In genomic region chr14:56302091-56302490, GRCm38 (mm10) we compare ENCODE assay signal across 35 mouse cellular contexts. TPM values are rescaled to one million over a fixed set of nuclear protein-coding genes. Genes with fewer than 3 reads are reported as not detected.
"Had no signal": no experiment of that assay in that cellular context is flagged by ENCODE, and none has a peak within 500 bp of the region (broad histone marks: within the 10 kb centered on the region; RNA-seq: fewer than 3 reads in every experiment).

No protein-coding gene starts in this region.

- H3K4me2 ChIP-seq: heart, embryonic 11.5 days; heart, embryonic 13.5 days; heart, embryonic 15.5 days; hindbrain, embryonic 13.5 days; hindbrain, embryonic 15.5 days; kidney, embryonic 15.5 days; limb, embryonic 13.5 days; limb, embryonic 15.5 days; liver, embryonic 12.5 days had no signal

- H3K27ac ChIP-seq: heart, adult 2 months; heart, embryonic 13.5 days; heart, embryonic 15.5 days; hindbrain, embryonic 13.5 days; hindbrain, embryonic 15.5 days; kidney, embryonic 15.5 days; kidney, postnatal 0 days; limb, embryonic 13.5 days; limb, embryonic 15.5 days; liver, embryonic 12.5 days; liver, embryonic 14.5 days had no signal

- DNase-seq: gastrocnemius, postnatal 14 days; gastrocnemius, postnatal 36 days; heart, adult 11 months; heart, adult 2 months; heart, postnatal 14 days; heart, postnatal 36 days; kidney, adult 11 months; kidney, adult 2 months; kidney, adult 9 months; kidney, postnatal 14 days; kidney, postnatal 36 days; layer of hippocampus, adult 9-11 months; layer of hippocampus, postnatal 36 days had no signal

- H3K4me3 ChIP-seq: heart, adult 2 months; heart, embryonic 13.5 days; heart, embryonic 15.5 days; hindbrain, embryonic 13.5 days; hindbrain, embryonic 15.5 days; kidney, embryonic 15.5 days; limb, embryonic 13.5 days; limb, embryonic 15.5 days; liver, embryonic 12.5 days had no signal

- H3K9ac ChIP-seq: heart, embryonic 13.5 days; heart, embryonic 15.5 days; hindbrain, embryonic 13.5 days; hindbrain, embryonic 15.5 days; kidney, embryonic 15.5 days; limb, embryonic 13.5 days; limb, embryonic 15.5 days; liver, embryonic 12.5 days; liver, embryonic 14.5 days had no signal

- ATAC-seq: intestine, embryonic 16.5 days; liver, embryonic 12.5 days had no signal

- H3K9me3 ChIP-seq: heart, embryonic 13.5 days; heart, embryonic 15.5 days; hindbrain, embryonic 13.5 days; hindbrain, embryonic 15.5 days; kidney, embryonic 15.5 days; limb, embryonic 13.5 days; limb, embryonic 15.5 days; liver, embryonic 12.5 days had no signal

- H3K4me1 ChIP-seq: heart, embryonic 13.5 days; heart, embryonic 15.5 days; hindbrain, embryonic 13.5 days; hindbrain, embryonic 15.5 days; limb, embryonic 13.5 days; limb, embryonic 15.5 days; liver, embryonic 12.5 days had no signal

- H3K27me3 ChIP-seq: heart, embryonic 13.5 days; heart, embryonic 15.5 days; hindbrain, embryonic 13.5 days; hindbrain, embryonic 15.5 days; kidney, embryonic 15.5 days; limb, embryonic 13.5 days; limb, embryonic 15.5 days; liver, embryonic 12.5 days had no signal

- H3K36me3 ChIP-seq: heart, embryonic 13.5 days; heart, embryonic 15.5 days; hindbrain, embryonic 13.5 days; hindbrain, embryonic 15.5 days; kidney, embryonic 15.5 days; limb, embryonic 13.5 days; limb, embryonic 15.5 days; liver, embryonic 12.5 days had no signal

RNA-seq across cellular contexts. Expression of gene Gzmb, which starts 40.0 kb away (rescaled TPM):
- total RNA-seq: gastrocnemius, adult 18-20 months; gastrocnemius, adult 8-10 months; gastrocnemius, postnatal 14 days; gastrocnemius, postnatal 36 days; heart, postnatal 14 days; heart, postnatal 36 days; layer of hippocampus, adult 18-20 months; layer of hippocampus, adult 8-10 months; layer of hippocampus, postnatal 14 days; layer of hippocampus, postnatal 36 days; left cerebral cortex, adult 18-20 months; left cerebral cortex, postnatal 14 days; left cerebral cortex, postnatal 36 days had no signal
- polyA plus RNA-seq: heart, embryonic 11.5 days; heart, postnatal 0 days; hindbrain, embryonic 13.5 days; hindbrain, embryonic 15.5 days; kidney, postnatal 0 days; limb, embryonic 11.5 days; liver, embryonic 12.5 days had no signal
